ENCODE assay signal across 8 mouse cellular contexts in the genomic region with DNA sequence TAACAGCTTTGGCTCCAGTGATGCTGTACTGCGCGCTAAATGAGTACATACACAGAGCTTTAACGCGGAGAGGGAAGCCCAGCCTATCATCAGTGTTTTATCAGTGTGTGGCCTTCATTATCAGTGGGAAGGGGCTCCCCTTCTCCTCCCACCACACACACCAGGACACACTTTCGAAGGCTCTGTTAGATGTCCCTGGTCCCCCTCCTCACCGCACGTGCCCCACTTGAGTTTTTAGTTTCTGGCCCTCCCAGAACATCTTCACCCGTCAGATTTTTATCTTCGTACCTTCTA. TPM values are rescaled to one million over a fixed set of nuclear protein-coding genes. Genes with fewer than 3 reads are reported as not detected.
A peak's percentile ranks its signal among the peaks of the same experiment; 100 is the strongest.
DNase-seq lines count a peak whose midpoint lies in the region; ATAC-seq and TF ChIP-seq lines count a peak whose summit lies in the region.

No protein-coding gene starts in this region.

- DNase-seq in cerebellum, adult 11-12 months: peak; percentile 32
- DNase-seq in cerebellum, postnatal 14 days: no peak
- DNase-seq in lung, postnatal 0 days (ENCODE audit: low spot score): no peak
- DNase-seq in lung, postnatal 25 days (ENCODE audit: low spot score): no peak
- DNase-seq in left cerebral cortex, postnatal 14 days (ENCODE audit: low spot score in 2 of 2): no peak
- DNase-seq in thymus, postnatal 36 days: no peak

- H3K9me3 ChIP-seq in lung, postnatal 0 days (ENCODE audit: low read length): no peaks in the 10 kb centered on the region
- no peaks in the 10 kb centered on the region for H3K9me3 ChIP-seq in intestine, embryonic 16.5 days (ENCODE audit: control insufficient read depth, low read length)
- H3K9me3 ChIP-seq in neural tube, embryonic 15.5 days (replicated peaks): no peaks in the 10 kb centered on the region

- H3K4me2 ChIP-seq in lung, postnatal 0 days (replicated peaks; ENCODE audit: low read depth, low read length): peak overlapping the region; percentile 77
- H3K4me2 ChIP-seq in intestine, embryonic 16.5 days (ENCODE audit: low read depth, low read length): peak overlapping the region; percentile 81
- peak overlapping the region; percentile 84 for H3K4me2 ChIP-seq in neural tube, embryonic 15.5 days

- TF ChIP-seq EP300 in lung, postnatal 0 days (IDR thresholded peaks at IDR 0.05): no peak

- 2% methylated on average over 9 of the region's 9 CpGs for WGBS in lung, postnatal 0 days
- 6% methylated on average over 9 of the region's 9 CpGs for WGBS in intestine, embryonic 16.5 days
- WGBS in neural tube, embryonic 15.5 days: 6% methylated on average over 9 of the region's 9 CpGs

- no peak for ATAC-seq in lung, postnatal 0 days
- no peak for ATAC-seq in intestine, embryonic 16.5 days
- ATAC-seq in neural tube, embryonic 15.5 days (ENCODE audit: low FRiP score): peak; percentile 0; the same call in 1 of the 2 replicates

- no peak for TF ChIP-seq CTCF in lung, postnatal 0 days (IDR thresholded peaks at IDR 0.05)

- H3K27ac ChIP-seq in lung, postnatal 0 days (ENCODE audit: low read length): peak overlapping the region; percentile 88
- peak overlapping the region; percentile 94 for H3K27ac ChIP-seq in intestine, embryonic 16.5 days (ENCODE audit: low read length)
- H3K27ac ChIP-seq in neural tube, embryonic 15.5 days (replicated peaks): peak overlapping the region; percentile 89

- H3K36me3 ChIP-seq in lung, postnatal 0 days (ENCODE audit: insufficient read depth, low read length): no peaks in the 10 kb centered on the region
- H3K36me3 ChIP-seq in intestine, embryonic 16.5 days (ENCODE audit: control insufficient read depth, insufficient read depth, low read length): no peaks in the 10 kb centered on the region
- no peaks in the 10 kb centered on the region for H3K36me3 ChIP-seq in neural tube, embryonic 15.5 days

- H3K27me3 ChIP-seq in lung, postnatal 0 days (replicated peaks; ENCODE audit: insufficient read depth, low read length): no peaks in the 10 kb centered on the region
- no peaks in the 10 kb centered on the region for H3K27me3 ChIP-seq in intestine, embryonic 16.5 days (replicated peaks; ENCODE audit: control insufficient read depth, insufficient read depth, low read length)
- no peaks in the 10 kb centered on the region for H3K27me3 ChIP-seq in neural tube, embryonic 15.5 days (replicated peaks)

- H3K4me1 ChIP-seq in lung, postnatal 0 days (ENCODE audit: insufficient read depth, low read depth, low read length): peaks cover 23% of the 10 kb centered on the region
- peaks cover 48% of the 10 kb centered on the region for H3K4me1 ChIP-seq in intestine, embryonic 16.5 days (ENCODE audit: control insufficient read depth, insufficient read depth, low read length)
- peaks cover 66% of the 10 kb centered on the region for H3K4me1 ChIP-seq in neural tube, embryonic 15.5 days

- intact Hi-C loops in left cerebral cortex, postnatal 14 days (cut with DNase I): no loop called here

- peak overlapping the region; percentile 44 for H3K9ac ChIP-seq in lung, postnatal 0 days (replicated peaks; ENCODE audit: low read depth)
- peak overlapping the region; percentile 85 for H3K9ac ChIP-seq in intestine, embryonic 16.5 days (ENCODE audit: low read depth, low read length)
- peak overlapping the region; percentile 59 for H3K9ac ChIP-seq in neural tube, embryonic 15.5 days (replicated peaks)

- peak overlapping the region; percentile 73 for H3K4me3 ChIP-seq in lung, postnatal 0 days (ENCODE audit: low read depth, low read length)
- H3K4me3 ChIP-seq in intestine, embryonic 16.5 days (ENCODE audit: low read length): peak overlapping the region; percentile 70
- peak overlapping the region; percentile 61 for H3K4me3 ChIP-seq in neural tube, embryonic 15.5 days (replicated peaks)

RNA-seq across cellular contexts. Expression of a gene that starts 0.7 kb away (rescaled TPM):
- polyA plus RNA-seq in lung, postnatal 0 days (2015; fragmentation: Nextera tagmentation; extraction: Ambion mirVana): 12.9 and 13.4 TPM in 2 replicates
- 7.8 and 9.7 TPM in 2 replicates for polyA plus RNA-seq in intestine, embryonic 16.5 days (2015; fragmentation: Nextera tagmentation; extraction: Ambion mirVana)
- 20.3 and 22.8 TPM in 2 replicates for polyA plus RNA-seq in neural tube, embryonic 15.5 days (2015; fragmentation: Nextera tagmentation; extraction: Ambion mirVana)
- 10 to 100 TPM; 59.8 to 61.6 TPM for total RNA-seq in left cerebral cortex, postnatal 14 days (2021)

RNA-seq across cellular contexts. Expression of a gene that starts 0.8 kb away (rescaled TPM):
- 36.3 and 38.2 TPM in 2 replicates for polyA plus RNA-seq in lung, postnatal 0 days (2015; fragmentation: Nextera tagmentation; extraction: Ambion mirVana)
- 51.2 and 55.4 TPM in 2 replicates for polyA plus RNA-seq in intestine, embryonic 16.5 days (2015; fragmentation: Nextera tagmentation; extraction: Ambion mirVana)
- polyA plus RNA-seq in neural tube, embryonic 15.5 days (2015; fragmentation: Nextera tagmentation; extraction: Ambion mirVana): 16.0 and 23.1 TPM in 2 replicates
- total RNA-seq in left cerebral cortex, postnatal 14 days (2021): 1 to 10 TPM; 8.7 to 10.0 TPM

RNA-seq across cellular contexts. Expression of a gene that starts 33.9 kb away (rescaled TPM):
- not detected in 2 replicates for polyA plus RNA-seq in lung, postnatal 0 days (2015; fragmentation: Nextera tagmentation; extraction: Ambion mirVana)
- polyA plus RNA-seq in intestine, embryonic 16.5 days (2015; fragmentation: Nextera tagmentation; extraction: Ambion mirVana): not detected in 2 replicates
- 0.09 and 0.10 TPM in 2 replicates for polyA plus RNA-seq in neural tube, embryonic 15.5 days (2015; fragmentation: Nextera tagmentation; extraction: Ambion mirVana)
- total RNA-seq in left cerebral cortex, postnatal 14 days (2021): 1 to 10 TPM in 1 of 2 experiments, under 1 TPM in 1; 0.53 to 1.1 TPM

RNA-seq across cellular contexts. Expression of a gene that starts 50.2 kb away (rescaled TPM):
- not detected in 2 replicates for polyA plus RNA-seq in lung, postnatal 0 days (2015; fragmentation: Nextera tagmentation; extraction: Ambion mirVana)
- 0.09 and 0.20 TPM in 2 replicates for polyA plus RNA-seq in intestine, embryonic 16.5 days (2015; fragmentation: Nextera tagmentation; extraction: Ambion mirVana)
- 0.31 and 0.36 TPM in 2 replicates for polyA plus RNA-seq in neural tube, embryonic 15.5 days (2015; fragmentation: Nextera tagmentation; extraction: Ambion mirVana)
- total RNA-seq in left cerebral cortex, postnatal 14 days (2021): under 1 TPM; 0.36 to 0.53 TPM

RNA-seq across cellular contexts. Expression of a gene that starts 56.5 kb away (rescaled TPM):
- not detected in 2 replicates for polyA plus RNA-seq in lung, postnatal 0 days (2015; fragmentation: Nextera tagmentation; extraction: Ambion mirVana)
- 94.3 and 150 TPM in 2 replicates for polyA plus RNA-seq in intestine, embryonic 16.5 days (2015; fragmentation: Nextera tagmentation; extraction: Ambion mirVana)
- 1.3 TPM in 1 of 2 replicates, not detected in the other for polyA plus RNA-seq in neural tube, embryonic 15.5 days (2015; fragmentation: Nextera tagmentation; extraction: Ambion mirVana)
- total RNA-seq in left cerebral cortex, postnatal 14 days (2021): not detected
